Mouse (Mus musculus): ENCODE results near the gene Ppih. TPM values are rescaled to one million over a fixed set of nuclear protein-coding genes. Genes with fewer than 3 reads are reported as not detected.

The Ppih gene
- 10 to 100 TPM; 26.2 to 27.3 TPM for total RNA-seq (2021)

- intact Hi-C loops (cut with DNase I) = no loop called here
- peak; percentile 96 for DNase-seq
These were observed at the start of gene Ppih for GRCm38 (mm10) chr4:119320131-119320830. Ppih (minus strand) TSS chr4:119320546.

DNA sequence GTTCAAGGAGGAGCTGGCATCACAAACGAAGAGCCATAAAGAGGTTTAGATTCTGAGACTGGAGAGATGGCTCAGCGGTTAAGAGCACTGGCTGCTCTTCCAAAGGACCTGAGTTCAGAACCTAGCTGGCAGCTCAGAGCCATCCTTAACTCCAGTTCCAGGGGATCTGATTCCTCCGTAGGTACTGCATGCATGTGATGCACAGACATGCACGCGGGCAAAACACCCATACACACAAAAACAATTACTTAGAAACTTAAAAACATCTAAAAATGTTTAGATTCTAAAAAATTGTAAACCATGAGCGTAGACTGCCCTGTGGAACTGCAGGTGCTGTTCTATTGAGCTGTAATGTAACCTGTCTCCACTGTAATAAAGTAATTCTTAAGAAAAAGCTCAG is 49.1 kb upstream of the Ppih start:
- intact Hi-C loops (cut with DNase I) = no loop called here
- no peak for DNase-seq

GRCm38 (mm10) chr4:119366758-119367526 is 46.6 kb upstream of the Ppih start:
- intact Hi-C loops (cut with DNase I) = no loop called here
- DNase-seq = no peak

DNA sequence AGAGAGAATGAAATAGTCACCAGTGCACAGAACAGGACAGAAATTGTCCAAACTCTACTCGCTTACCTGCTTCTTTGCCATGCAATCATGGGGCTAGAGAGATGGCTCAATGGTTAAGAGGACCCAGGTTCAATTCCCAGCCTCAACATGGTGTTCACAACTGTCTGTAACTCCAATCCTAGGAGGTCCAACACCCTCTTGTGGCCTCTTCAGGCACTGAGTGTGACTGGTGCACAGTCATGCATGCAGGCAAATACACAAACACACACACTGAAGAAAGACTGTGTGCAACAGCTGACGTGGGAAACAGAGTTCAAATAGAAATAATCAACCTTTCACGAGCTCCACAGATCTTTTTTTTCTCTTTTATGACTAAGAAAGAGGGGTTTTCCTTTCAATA is 41.9 kb upstream of the Ppih start:
- intact Hi-C loops (cut with DNase I) = no loop called here
- no peak for DNase-seq

- intact Hi-C loops (cut with DNase I) = no loop called here
- DNase-seq = no peak
These were observed 39.0 kb upstream of the Ppih start for GRCm38 (mm10) chr4:119359196-119359971.

DNA sequence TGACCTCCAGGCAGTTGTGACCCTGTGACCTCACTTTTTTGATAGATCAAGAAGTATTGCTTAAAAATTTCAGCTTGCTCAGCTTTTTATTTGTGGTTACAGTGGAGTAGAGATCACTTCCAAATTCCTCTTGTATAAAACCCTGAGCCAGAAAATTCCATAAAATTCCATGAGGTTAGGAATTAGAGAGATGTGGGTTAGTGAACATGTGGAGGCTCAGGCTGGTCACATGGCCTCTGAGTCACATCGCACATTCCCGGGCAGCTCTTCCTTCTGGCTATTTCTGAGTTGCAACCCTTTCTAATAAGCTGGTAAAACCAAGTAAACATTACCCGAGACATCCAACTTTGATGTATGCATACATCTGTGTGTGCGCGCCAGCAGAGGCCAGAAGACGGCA is 25.2 kb upstream of the Ppih start:
- DNase-seq = no peak
- intact Hi-C loops (cut with DNase I) = no loop called here

DNA sequence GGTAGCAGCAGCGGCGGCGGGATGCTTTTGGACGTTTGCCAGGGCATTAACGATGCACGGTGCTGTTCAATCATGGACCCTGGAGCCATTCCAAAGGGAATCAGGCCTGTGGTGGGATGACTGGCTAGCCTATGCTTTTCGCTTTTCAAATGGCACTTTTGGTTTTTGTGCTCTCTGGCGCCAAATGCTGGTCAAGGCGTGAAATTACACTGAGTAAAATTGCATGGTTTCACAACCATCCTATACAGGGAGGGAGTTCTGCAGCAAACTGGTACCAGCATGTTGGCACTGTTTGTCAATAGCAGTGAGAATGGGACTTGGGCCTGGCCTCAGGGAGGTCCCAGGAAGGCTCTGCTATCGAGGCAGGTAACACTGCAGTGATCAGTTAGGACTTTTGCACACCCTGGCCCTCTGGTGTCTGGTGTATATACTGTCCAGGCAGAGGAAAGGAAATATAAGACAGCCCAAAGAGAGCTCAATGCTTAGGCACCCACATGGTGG is 18.6 kb upstream of the Ppih start:
- peak; percentile 88 for DNase-seq
- intact Hi-C loops (cut with DNase I) = no loop called here

GRCm38 (mm10) chr4:119338422-119338821 is 18.1 kb upstream of the Ppih start:
- intact Hi-C loops (cut with DNase I) = no loop called here
- no peak for DNase-seq

DNA sequence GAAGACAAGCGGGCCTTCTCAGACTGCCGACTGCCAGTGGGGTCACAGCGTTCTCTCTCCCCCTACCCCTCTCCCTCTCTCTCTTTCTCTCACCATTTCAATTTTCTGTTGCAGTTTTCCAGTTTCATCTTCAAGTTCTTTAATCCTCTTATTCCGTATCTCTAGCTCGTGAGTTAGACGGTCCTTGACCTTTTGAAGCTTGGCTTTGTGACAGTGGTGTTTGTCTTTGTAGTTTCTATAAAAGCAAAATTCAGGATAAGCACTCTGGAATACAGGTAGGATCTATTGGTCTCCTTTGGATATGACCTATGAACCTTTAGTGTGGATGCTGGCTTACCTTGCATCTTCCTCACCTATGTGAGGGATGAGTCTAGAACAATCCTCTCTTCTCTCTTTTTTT is 13.1 kb upstream of the Ppih start:
- DNase-seq = no peak
- intact Hi-C loops (cut with DNase I) = no loop called here

DNA sequence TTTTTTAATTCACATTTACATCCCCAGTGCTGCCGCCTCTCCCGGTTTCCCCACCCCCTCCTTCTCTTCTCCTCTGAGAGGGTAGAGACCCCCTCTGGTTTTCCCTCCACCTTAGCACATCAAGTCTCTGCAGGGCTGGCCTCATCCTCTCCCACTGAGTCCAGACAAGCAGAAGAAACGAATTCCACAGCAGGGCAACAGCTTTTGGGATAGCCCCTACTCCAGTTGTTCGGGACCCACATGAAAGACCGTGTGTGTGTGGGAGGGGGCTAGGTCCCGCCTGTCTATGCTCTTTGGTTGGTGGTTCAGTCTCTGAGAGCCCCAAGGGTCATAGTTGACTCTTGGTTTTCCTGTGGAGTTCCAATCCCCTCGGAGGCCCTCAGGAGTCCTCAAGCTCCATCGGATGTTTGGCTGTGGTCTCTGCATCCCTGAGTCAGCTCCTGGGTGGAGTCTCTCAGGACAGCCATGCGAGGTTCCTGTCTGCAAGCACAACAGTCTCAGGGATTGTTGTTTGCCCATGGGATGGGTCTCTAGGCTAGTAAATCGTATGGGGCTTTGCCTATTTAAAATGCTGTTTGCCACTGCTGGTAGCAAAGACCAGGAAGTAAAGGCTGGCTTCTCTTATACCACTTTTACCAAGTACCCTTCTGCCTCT is 677 bp upstream of the Ppih start:
- intact Hi-C loops (cut with DNase I) = no loop called here

GRCm38 (mm10) chr4:119313756-119314155 is 6.6 kb downstream of the Ppih start:
- DNase-seq = no peak
- intact Hi-C loops (cut with DNase I) = no loop called here

More for the DNA sequence above, 677 bp upstream of the Ppih start:
- peak; percentile 10 for DNase-seq

- intact Hi-C loops (cut with DNase I) = no loop called here
- no peak for DNase-seq
These were observed 14.9 kb downstream of the Ppih start for GRCm38 (mm10) chr4:119305418-119305817.

- no peak for DNase-seq
- intact Hi-C loops (cut with DNase I) = no loop called here
These were observed 17.1 kb downstream of the Ppih start for GRCm38 (mm10) chr4:119303291-119303690.

DNA sequence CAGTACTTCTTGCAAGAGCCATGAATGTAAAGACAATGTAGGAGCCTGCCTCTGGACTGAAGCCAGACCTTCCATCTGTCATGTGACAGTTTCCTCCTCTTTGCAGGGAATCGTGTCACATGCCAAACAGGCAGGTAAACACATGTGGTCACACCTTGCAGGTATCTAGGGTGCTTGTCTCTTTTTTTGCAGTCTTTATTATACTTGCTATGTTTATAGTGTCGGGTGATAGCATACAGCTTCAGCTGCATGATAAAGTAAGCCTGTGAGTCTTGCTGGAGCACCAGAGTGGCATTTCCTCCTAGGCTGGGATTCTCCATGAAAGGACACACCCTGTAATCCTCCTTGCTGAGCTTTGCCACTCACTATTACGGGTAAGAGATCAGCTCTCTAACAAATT is 18.6 kb downstream of the Ppih start:
- intact Hi-C loops (cut with DNase I) = no loop called here

GRCm38 (mm10) chr4:119300761-119301160 is 19.6 kb downstream of the Ppih start:
- DNase-seq = no peak
- intact Hi-C loops (cut with DNase I) = no loop called here

More for the DNA sequence above, 18.6 kb downstream of the Ppih start:
- DNase-seq = no peak

DNA sequence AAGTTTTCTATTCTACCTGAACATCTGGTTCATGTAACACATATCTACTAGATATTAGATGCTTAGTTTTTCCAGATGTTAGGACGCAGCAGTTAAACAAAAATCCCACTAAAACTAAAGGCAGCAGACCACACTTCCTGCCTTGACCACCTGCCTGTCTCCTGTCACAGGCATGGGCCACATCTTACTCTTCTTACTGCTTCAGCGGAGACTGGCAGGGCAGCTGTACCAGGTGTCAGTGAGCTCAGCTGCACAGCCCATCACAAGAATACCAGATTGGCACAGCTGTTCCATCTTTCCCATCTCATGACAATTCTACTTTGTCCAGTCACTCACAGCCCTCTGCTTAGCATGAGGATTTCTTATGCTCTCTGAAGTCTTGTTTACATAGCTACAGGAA is 23.0 kb downstream of the Ppih start:
- DNase-seq = no peak
- intact Hi-C loops (cut with DNase I) = no loop called here

DNA sequence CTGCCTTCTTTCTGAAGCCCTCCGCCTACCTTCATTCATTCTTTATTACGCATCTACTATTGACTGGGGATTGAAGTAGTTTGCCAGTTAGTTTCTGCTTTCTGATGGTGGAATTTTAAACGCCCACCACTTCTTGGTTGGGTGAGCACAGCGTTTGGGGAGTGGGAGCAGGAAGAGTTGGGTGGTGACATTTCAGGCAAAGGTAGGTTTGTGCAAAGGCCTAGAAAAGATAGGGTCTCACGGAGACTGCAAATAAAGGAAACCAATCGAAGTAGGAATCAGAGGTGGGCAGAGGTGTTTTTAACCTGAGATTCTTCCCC is 25.3 kb downstream of the Ppih start:
- intact Hi-C loops (cut with DNase I) = no loop called here
- DNase-seq = no peak

DNA sequence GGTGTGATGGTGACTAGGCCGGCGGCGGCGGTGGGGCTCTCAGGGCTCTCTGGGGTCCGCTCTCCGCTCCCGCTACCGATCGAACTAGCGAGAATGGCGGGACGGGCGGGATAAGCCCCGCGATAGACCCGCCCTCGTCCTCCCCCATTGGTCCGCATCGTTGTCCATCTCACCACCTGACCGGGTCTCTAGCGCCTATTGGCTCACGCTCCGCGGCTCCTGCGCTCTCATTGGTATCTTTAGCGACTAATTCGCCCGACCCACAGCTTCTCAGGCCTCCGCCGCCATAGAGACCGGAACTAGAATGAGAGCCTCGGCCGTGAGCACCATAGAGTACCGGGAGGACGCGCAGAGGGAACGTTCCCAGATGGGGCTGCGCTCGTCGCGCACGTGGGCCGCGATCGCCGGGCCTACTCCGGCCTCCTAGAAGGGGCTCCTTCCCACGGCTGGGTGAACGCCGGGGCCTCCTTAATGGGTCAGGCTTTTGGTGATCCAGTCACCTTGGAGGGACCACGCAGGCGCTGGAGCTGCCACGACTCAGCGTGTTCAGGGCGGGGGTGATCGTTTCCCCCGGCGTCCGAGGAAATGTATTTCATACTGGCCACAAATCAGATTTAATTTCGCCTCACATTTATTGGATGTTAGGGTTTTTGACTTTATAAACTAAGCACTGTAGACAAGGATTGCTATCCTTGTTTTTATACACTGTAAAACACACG is 25.8 kb downstream of the Ppih start, which contains the start of gene Ybx1:
TSS of gene Ybx1 (minus strand) at position 190 of the 719 bp plus-strand sequence.
- intact Hi-C loops (cut with DNase I) = no loop called here
- peak; percentile 100 for DNase-seq

DNA sequence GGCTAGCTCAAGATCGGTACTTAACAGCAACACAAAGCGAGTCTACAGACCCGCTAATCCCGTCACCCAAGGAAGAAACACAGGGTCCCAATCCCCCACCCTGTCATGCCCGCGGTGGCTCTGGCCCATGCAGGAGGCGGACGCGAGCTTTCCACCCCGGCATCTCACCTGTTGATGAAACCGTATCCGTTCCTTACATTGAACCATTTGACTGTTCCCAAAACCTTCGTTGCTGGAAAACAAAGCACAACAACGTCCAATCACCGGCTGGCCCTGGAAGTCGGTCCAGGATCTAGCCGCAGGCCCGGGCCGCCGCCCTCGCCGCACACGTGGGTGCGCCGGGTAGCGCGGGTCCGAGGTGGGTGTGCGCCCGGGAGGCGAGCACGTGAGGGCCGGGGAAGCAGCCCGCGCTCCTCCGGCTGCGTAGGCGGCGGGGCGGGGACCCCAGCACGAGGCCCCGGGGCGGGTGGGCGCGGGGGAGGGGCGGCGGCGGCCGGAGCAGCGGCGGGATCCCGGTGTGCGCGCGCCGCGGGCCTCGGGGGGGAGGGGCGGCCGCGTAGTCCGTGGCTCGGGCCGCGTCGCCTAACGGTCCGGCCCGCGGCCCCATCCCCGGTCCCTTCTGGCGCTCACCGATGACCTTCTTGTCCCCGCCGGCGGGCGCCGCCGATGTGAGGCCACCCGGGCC is 26.6 kb downstream of the Ppih start:
- intact Hi-C loops (cut with DNase I) = no loop called here
- peak; percentile 33 for DNase-seq
